Mouse (Mus musculus): ENCODE measurements around the gene Zwilch.

The Zwilch gene

GRCm38 (mm10) chr9:64098282-64098681, 74.6 kb downstream of the Zwilch start:
- DNase-seq: no peak

- no peak for DNase-seq
These were observed 78.8 kb downstream of the Zwilch start for GRCm38 (mm10) chr9:64094083-64094482.

GRCm38 (mm10) chr9:64089004-64089403, 83.9 kb downstream of the Zwilch start:
- DNase-seq: no peak

GRCm38 (mm10) chr9:64088346-64088745, 84.6 kb downstream of the Zwilch start:
- no peak for DNase-seq

GRCm38 (mm10) chr9:64087461-64088235, 85.3 kb downstream of the Zwilch start:
- peak; percentile 46 to 47 for DNase-seq
